Mouse (Mus musculus): ENCODE measurements around the gene Plekha7. TPM values are rescaled to one million over a fixed set of nuclear protein-coding genes. Genes with fewer than 3 reads are reported as not detected.

Plekha7 gene
- total RNA-seq, 1 experiment from 2014 or later = 0.76 TPM

DNA sequence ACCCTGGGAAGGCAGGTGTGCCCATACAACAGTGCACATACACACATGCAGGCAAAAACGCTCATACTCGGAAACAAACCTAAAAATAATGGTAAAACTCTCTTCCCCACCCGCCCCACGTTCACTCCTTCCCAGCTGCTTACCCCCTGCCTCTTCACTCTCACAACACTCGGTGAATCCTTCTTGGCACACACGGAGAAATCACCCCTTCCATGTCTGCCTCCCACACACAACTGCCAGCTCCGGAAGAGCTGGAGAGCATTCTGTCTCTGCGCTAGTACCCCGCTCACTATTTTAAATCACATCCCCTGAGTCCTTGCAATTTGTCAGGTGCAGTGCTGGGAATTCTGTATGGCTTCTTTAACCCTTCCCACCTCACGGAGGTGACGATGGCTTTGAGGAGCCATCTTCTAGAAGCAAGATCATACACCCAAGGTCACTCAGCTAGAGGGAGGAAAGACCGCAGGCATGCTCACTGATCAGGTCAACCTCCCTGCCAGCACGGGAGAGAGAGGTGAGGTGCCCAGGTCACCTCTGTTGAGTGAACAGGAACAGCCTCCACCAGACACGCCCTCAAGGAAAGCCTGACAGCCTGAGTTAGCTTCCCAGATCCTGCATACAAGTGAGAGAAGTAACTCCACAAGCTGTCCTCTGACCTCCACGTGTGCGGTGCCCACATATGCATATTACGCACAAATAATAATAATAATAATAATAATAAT lies 49.6 kb downstream of the Plekha7 start:
- no peak for ATAC-seq (replicated peaks; ENCODE audit: insufficient number of reproducible peaks, low FRiP score, low TSS enrichment, poor library complexity, severe bottlenecking)

- no peak for ATAC-seq (replicated peaks; ENCODE audit: insufficient number of reproducible peaks, low FRiP score, low TSS enrichment, poor library complexity, severe bottlenecking)
These were observed 50.2 kb downstream of the Plekha7 start for GRCm38 (mm10) chr7:116257953-116258352.

DNA sequence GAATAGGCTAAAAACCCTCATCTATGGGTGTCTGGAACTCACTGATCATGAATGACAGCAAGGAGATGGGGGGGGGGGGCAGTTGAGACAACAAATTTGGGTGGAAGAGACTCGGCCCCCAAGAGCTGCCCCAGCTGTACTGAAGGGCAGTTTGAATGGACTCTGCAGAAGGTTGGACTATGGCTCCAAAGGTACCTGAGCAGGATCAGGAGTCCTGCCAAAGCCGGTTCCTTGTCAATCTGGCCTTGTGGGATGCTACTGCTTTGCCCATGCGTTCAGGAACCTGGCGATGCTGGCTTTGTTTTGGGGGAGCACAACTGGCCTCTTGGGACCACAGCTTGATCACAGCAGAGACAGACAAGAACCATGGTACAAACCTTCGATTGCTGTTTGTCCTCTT lies 52.5 kb downstream of the Plekha7 start:
- no peak for ATAC-seq (replicated peaks; ENCODE audit: insufficient number of reproducible peaks, low FRiP score, low TSS enrichment, poor library complexity, severe bottlenecking)

GRCm38 (mm10) chr7:116254660-116255059 lies 53.5 kb downstream of the Plekha7 start:
- ATAC-seq (replicated peaks; ENCODE audit: insufficient number of reproducible peaks, low FRiP score, low TSS enrichment, poor library complexity, severe bottlenecking) = no peak

- no peak for ATAC-seq (replicated peaks; ENCODE audit: insufficient number of reproducible peaks, low FRiP score, low TSS enrichment, poor library complexity, severe bottlenecking)
These were observed 55.7 kb downstream of the Plekha7 start for GRCm38 (mm10) chr7:116252470-116252869.

DNA sequence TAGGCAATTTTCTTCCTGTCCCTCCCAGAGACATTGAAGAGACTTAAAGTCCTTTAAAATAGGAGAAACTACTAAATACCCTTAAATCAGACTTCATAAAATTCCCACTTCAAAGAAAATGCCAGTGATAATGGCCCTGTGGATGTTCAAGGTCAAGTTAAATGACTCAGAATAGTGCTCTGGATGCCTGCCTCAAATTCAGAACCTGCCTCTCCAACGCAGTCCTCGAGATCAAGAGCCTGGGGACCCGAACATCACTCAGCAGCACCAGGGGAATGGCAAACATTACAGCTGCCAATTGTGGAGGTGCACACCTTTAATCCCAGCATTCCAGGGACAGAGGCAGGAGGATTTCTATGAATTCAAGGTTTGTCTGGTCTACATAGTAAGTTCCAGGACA lies 56.7 kb downstream of the Plekha7 start:
- ATAC-seq (replicated peaks; ENCODE audit: insufficient number of reproducible peaks, low FRiP score, low TSS enrichment, poor library complexity, severe bottlenecking) = no peak

DNA sequence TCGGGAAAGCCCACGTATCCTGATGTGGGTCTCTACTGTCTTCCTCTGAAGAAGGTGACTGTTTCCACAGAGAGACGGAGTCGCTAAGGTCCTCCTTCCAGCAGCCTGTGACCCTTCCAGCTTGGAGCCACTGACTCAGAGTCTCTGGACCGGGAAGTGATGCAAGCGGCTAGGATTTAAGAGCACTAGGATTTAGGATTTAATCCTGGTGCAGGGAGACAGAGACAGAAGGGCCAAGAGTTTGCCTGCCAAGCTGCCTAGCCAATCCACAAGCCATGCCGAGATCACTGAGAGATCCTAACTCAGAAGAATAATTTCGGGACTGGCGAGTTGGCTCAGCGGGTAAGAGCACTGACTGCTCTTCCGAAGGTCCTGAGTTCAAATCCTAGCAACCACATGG lies 59.6 kb downstream of the Plekha7 start:
- no peak for ATAC-seq (replicated peaks; ENCODE audit: insufficient number of reproducible peaks, low FRiP score, low TSS enrichment, poor library complexity, severe bottlenecking)

- ATAC-seq (replicated peaks; ENCODE audit: insufficient number of reproducible peaks, low FRiP score, low TSS enrichment, poor library complexity, severe bottlenecking) = no peak
These were observed 60.8 kb downstream of the Plekha7 start for GRCm38 (mm10) chr7:116247377-116247729.

DNA sequence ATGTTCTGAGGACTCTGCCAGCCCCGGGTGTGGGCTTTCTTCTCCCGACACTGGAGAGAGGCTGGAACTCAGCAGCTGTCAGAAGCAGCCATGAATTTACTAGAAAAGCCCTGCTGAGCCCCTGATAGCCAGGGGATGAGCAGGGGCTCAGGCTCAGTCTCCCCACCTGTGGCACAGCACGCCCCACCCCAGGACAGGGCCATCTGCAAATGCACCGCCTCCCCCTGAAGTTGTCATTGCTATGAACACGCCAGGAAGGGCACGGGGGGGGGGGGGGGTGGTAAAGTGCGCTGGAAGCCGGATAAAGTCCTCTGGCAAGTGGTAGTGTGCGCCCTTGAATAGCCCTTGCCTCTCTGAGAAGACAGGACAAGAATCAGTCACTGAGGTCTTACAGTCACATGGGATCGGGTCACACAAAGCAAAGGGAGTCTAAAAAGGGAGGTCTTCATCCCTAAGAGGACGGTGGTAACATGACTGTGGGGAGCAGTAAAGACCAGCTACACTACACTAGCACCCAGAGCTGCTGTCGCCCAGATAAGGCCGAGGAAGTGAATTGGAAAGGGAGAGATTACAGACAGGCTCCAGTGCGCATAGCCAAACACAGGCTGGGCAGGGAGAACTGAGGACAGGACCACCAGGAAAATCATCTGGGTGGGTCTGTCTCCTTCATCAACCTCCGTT lies 61.3 kb downstream of the Plekha7 start:
- no peak for ATAC-seq (replicated peaks; ENCODE audit: insufficient number of reproducible peaks, low FRiP score, low TSS enrichment, poor library complexity, severe bottlenecking)

- no peak for ATAC-seq (replicated peaks; ENCODE audit: insufficient number of reproducible peaks, low FRiP score, low TSS enrichment, poor library complexity, severe bottlenecking)
These were observed 62.1 kb downstream of the Plekha7 start for GRCm38 (mm10) chr7:116245815-116246695.

GRCm38 (mm10) chr7:116244302-116245165 lies 63.6 kb downstream of the Plekha7 start:
- no peak for ATAC-seq (replicated peaks; ENCODE audit: insufficient number of reproducible peaks, low FRiP score, low TSS enrichment, poor library complexity, severe bottlenecking)

DNA sequence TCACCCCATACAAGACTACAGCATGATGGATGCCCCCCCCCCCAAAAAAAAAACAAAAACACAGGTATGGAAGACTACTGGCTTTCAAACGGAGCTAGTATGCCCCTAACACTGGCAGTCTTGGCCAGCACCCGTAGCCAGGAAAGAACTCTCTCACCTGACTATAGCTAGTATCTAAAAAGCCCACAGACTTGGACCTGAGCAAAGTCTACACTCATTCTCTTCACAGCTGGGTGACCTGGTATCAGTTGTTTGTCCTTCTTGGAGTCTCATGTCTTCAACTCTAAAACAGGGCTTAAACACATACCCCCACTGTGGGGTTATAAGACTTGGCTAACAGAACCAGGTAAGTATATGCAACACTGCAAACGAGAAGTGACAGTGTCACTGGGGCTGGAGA lies 65.4 kb downstream of the Plekha7 start:
- no peak for ATAC-seq (replicated peaks; ENCODE audit: insufficient number of reproducible peaks, low FRiP score, low TSS enrichment, poor library complexity, severe bottlenecking)

DNA sequence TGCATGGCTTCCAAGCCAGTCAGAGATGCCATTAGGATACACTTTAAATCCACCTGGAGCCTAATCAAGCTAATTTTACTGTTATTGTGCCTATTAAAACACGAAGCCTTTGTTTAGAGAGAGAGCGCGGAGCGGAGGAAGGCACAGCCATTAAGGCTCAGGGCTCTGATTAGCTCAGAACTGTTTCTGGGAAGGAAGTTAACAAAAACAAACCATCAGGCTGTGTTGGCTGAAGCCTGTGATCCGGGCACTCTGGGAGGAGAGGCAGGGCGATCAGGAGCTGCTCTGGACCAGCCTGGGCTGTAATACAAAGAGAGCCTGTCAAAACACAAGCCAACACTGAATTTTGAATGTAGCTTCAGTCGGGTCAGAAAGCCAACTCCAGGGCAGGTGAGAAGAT lies 66.6 kb downstream of the Plekha7 start:
- no peak for ATAC-seq (replicated peaks; ENCODE audit: insufficient number of reproducible peaks, low FRiP score, low TSS enrichment, poor library complexity, severe bottlenecking)

DNA sequence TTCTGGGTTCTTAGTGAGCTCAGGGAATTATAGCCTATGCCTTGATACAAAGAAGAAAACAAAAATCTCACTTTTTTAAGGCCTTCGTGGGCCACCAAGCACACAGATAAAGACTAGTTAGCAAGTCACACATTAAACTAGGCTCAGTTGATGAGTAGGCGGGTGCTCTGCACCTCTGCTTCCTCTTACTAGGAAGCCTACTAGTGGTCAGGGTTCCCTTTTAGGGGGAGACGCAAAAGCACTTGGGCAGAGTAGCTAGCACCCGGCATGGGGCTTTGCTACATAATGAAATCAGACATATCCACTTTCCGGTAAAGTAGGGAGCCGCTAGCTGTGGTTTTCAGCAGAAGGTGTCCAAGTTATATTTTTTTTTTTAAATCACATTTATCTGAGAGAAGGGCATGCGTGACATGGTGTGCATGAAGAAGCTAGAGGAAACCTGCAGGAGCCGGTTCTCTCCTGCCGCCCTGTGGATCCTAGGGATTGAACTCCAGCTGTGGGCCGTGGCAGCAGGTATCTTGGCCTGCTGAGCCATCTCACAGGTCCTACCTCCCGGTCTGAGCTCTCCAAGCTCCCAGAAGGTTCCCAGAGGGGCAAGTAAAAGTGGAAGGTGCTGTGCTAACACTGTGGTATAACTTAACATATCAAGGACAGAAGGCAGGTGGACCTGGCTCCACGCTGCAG lies 67.2 kb downstream of the Plekha7 start:
- no peak for ATAC-seq (replicated peaks; ENCODE audit: insufficient number of reproducible peaks, low FRiP score, low TSS enrichment, poor library complexity, severe bottlenecking)

- no peak for ATAC-seq (replicated peaks; ENCODE audit: insufficient number of reproducible peaks, low FRiP score, low TSS enrichment, poor library complexity, severe bottlenecking)
These were observed 67.8 kb downstream of the Plekha7 start for GRCm38 (mm10) chr7:116240353-116240752.

DNA sequence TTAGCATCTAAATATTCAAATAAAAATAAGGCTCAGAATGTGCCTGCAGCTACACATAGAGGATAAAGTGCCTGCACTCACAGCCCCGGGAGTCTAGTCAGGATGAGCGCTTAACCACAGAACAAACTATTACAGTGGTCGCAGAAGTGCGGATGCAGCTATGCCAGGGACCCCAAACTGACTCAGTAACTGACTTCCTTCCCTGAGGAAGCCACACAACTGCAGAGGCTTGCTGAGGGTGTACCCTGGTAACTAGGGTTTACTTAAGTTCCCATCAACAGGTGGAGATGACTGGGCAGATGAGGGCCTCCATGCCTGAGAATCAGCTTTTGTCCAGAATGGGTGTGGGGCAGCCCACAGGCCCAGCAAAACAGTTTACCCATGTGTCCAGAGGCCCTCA lies 69.9 kb downstream of the Plekha7 start:
- no peak for ATAC-seq (replicated peaks; ENCODE audit: insufficient number of reproducible peaks, low FRiP score, low TSS enrichment, poor library complexity, severe bottlenecking)

DNA sequence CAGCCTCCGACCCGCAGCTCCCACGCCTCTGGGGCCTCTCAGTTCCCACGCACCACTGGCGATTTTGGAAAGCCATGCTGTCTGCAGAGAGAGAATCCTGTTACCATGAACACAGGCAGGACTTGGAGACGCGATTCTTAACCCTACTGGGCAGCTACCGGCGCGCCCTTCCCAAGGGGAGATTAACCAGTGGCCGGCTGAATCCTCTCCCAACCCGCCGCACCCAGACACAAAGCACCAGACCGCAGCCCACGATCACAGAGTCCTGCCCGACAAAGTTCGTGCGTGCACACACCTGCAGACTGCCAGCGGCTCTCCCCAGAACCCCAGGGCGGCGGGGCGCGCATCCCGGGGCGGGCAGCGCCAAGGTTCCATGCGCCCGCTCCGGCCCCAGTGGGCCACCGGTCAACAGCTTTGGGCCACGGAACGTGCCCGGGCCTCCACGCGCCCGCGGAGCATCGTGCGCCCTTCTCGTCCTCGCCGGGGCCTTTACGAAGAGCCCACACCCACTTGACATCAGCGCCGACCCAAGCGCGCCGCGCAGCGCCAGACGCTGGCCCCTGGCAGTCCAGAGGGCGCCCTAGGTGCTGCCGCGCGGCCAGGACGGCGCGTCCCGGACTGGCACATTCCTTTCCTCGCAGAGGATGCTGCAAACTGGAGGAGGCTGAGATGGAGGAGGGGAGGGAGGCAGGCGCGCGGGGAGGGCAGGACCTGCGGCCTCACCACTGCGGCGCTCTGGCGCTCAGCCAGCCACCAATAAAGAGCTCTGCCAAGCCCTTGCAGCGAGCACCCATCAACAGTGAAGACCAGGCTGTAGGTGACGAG lies 70.8 kb downstream of the Plekha7 start:
- no peak for ATAC-seq (replicated peaks; ENCODE audit: insufficient number of reproducible peaks, low FRiP score, low TSS enrichment, poor library complexity, severe bottlenecking)

Data from monocyte, adult 5-6 weeks (primary cell).